Mouse (Mus musculus) liver, postnatal 0 days (tissue): ENCODE measurements around the gene Cldn12.
A peak's percentile ranks its signal among the peaks of the same experiment; 100 is the strongest.

ENCODE experiments used
- CTCF ChIP-seq: sonication (generic); IDR thresholded peaks from 2 replicates; pipeline ENCODE4 v1.5.1; 2016; ENCODE audit warnings: antibody characterized with exemption, low read depth
- EP300 ChIP-seq: IDR thresholded peaks from 2 replicates; pipeline ENCODE4 v1.6.1; 2016; ENCODE audit warnings: antibody characterized with exemption, low read depth, mild to moderate bottlenecking

DNA sequence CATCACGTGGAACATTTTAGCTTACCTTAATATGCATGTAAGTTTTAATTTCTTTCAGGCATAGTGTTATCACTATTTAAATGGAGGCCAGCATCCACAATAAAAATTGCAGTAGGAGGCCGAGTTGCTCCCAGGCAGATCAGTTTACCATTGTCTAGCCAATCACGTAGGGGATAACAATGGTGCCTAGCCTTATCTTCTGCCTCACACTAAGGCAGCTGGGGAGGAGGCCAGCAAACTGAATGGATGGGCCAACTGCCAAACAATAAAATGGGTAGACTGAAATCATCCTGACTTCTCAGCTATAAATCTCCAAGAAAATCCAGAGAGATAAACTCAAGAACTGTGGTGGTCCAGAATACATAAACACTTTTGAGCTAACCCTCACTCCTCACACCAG lies 25.0 kb upstream of the Cldn12 start:
- no peak for TF ChIP-seq CTCF
- 0 out of 2 replicates have a peak, but pooled peaks have one; percentile 14 for TF ChIP-seq EP300
